Mouse (Mus musculus): ENCODE results near the gene Ccdc38.
"Not testable (repeated sequence)": the region's sequence is repeated elsewhere in the genome, so short reads cannot be mapped to it uniquely, and the experiment has no call there.

The Ccdc38 gene

GRCm38 (mm10) chr10:93548991-93549390 is 8.6 kb downstream of the Ccdc38 start:
- peak; percentile 91 for DNase-seq (ENCODE audit: low read depth, low spot score)

GRCm38 (mm10) chr10:93549821-93550220 is 9.4 kb downstream of the Ccdc38 start:
- peak; percentile 47 for DNase-seq (ENCODE audit: low read depth, low spot score)

- no peak for DNase-seq (ENCODE audit: low read depth, low spot score)
These were observed 12.2 kb downstream of the Ccdc38 start for GRCm38 (mm10) chr10:93552596-93552995.

GRCm38 (mm10) chr10:93557971-93558370 is 17.5 kb downstream of the Ccdc38 start:
- not testable (repeated sequence) for DNase-seq (ENCODE audit: low read depth, low spot score)

- DNase-seq (ENCODE audit: low read depth, low spot score): peak; percentile 54
These were observed 19.4 kb downstream of the Ccdc38 start for GRCm38 (mm10) chr10:93559786-93560185.

GRCm38 (mm10) chr10:93564518-93565090 is 24.2 kb downstream of the Ccdc38 start:
- no peak for DNase-seq (ENCODE audit: low read depth, low spot score)

- DNase-seq (ENCODE audit: low read depth, low spot score): no peak
These were observed 26.6 kb downstream of the Ccdc38 start for GRCm38 (mm10) chr10:93567066-93567465.

GRCm38 (mm10) chr10:93567841-93568566 is 27.6 kb downstream of the Ccdc38 start:
- no peak for DNase-seq (ENCODE audit: low read depth, low spot score)

GRCm38 (mm10) chr10:93568671-93569070 is 28.2 kb downstream of the Ccdc38 start:
- no peak for DNase-seq (ENCODE audit: low read depth, low spot score)

- peak; percentile 45 for DNase-seq (ENCODE audit: low read depth, low spot score)
These were observed 31.8 kb downstream of the Ccdc38 start for GRCm38 (mm10) chr10:93572209-93572608.

GRCm38 (mm10) chr10:93574966-93575365 is 34.5 kb downstream of the Ccdc38 start:
- no peak for DNase-seq (ENCODE audit: low read depth, low spot score)

GRCm38 (mm10) chr10:93575960-93576359 is 35.5 kb downstream of the Ccdc38 start:
- DNase-seq (ENCODE audit: low read depth, low spot score): no peak

GRCm38 (mm10) chr10:93577271-93577886 is 36.9 kb downstream of the Ccdc38 start:
- DNase-seq (ENCODE audit: low read depth, low spot score): peak; percentile 92

GRCm38 (mm10) chr10:93588796-93589195 is 48.4 kb downstream of the Ccdc38 start:
- DNase-seq (ENCODE audit: low read depth, low spot score): no peak

- DNase-seq (ENCODE audit: low read depth, low spot score): peak; percentile 97
These were observed 48.9 kb downstream of the Ccdc38 start, which contains the start of gene Snrpf for GRCm38 (mm10) chr10:93589281-93589848. Gene Snrpf, minus strand, starts transcription at chr10:93589706.

GRCm38 (mm10) chr10:93592456-93592855 is 52.0 kb downstream of the Ccdc38 start:
- DNase-seq (ENCODE audit: low read depth, low spot score): peak; percentile 67

- DNase-seq (ENCODE audit: low read depth, low spot score): peak; percentile 83
These were observed 53.6 kb downstream of the Ccdc38 start for GRCm38 (mm10) chr10:93594022-93594482.

- no peak for DNase-seq (ENCODE audit: low read depth, low spot score)
These were observed 55.4 kb downstream of the Ccdc38 start for GRCm38 (mm10) chr10:93595831-93596230.

GRCm38 (mm10) chr10:93596641-93597040 is 56.2 kb downstream of the Ccdc38 start:
- DNase-seq (ENCODE audit: low read depth, low spot score): no peak

- no peak for DNase-seq (ENCODE audit: low read depth, low spot score)
These were observed 61.9 kb downstream of the Ccdc38 start for GRCm38 (mm10) chr10:93602309-93602708.

GRCm38 (mm10) chr10:93603256-93603655 is 62.8 kb downstream of the Ccdc38 start:
- peak; percentile 67 for DNase-seq (ENCODE audit: low read depth, low spot score)

- no peak for DNase-seq (ENCODE audit: low read depth, low spot score)
These were observed 65.9 kb downstream of the Ccdc38 start for GRCm38 (mm10) chr10:93606326-93606725.

Measured in ZHBTc4 (cell line).